Mouse (Mus musculus): ENCODE measurements around the gene Cdhr5. TPM values are rescaled to one million over a fixed set of nuclear protein-coding genes. Genes with fewer than 3 reads are reported as not detected.
"Not testable (repeated sequence)": the region's sequence is repeated elsewhere in the genome, so short reads cannot be mapped to it uniquely, and the experiment has no call there.

Cdhr5 gene
- polyA plus RNA-seq, 1 experiment, result 3.1 TPM

- no peak for DNase-seq (ENCODE audit: low read depth)
These were observed 1.4 kb upstream of the Cdhr5 start for GRCm38 (mm10) chr7:141277701-141278678.

DNA sequence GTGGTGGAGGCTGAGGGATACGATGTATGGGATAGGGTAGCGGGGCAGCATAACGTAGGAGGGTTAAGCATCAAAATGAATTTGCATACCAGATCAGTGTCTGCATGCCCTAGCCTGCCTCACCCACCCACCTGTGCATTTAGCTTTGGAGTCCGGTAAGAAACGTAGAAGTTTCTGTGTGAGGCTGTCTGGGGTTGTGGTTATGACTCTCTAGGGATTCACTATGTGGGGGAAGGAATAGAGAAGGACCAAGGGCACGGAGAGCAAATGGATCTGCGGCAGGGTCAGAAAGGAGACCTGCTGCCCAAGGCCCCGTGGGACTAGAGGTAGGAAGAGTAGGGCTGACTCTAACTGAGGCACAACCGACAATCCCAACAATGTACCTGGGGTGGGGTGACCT is 1.2 kb downstream of the Cdhr5 start:
- DNase-seq (ENCODE audit: low read depth), result no peak

DNA sequence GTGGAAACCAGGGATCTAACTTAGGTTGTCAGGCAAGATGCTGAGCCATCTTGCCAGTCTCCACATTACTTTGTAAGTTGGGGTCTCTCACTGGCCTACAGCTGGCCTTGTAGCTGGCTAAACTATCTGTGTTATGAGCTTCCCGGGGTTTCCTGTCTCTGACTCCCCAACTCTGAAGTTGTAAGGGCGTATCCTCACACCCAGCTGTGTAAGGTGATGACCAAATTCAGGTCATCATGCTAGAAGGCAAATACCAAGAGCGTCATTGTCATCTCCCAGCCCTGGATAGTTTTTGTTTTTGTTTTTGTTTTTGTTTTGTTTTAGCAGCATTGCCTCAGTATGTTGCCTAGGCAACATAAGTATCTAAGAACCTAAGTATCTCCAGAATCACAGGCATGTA is 6.0 kb downstream of the Cdhr5 start:
- DNase-seq (ENCODE audit: low read depth), result no peak

- no peak for DNase-seq (ENCODE audit: low read depth)
These were observed 7.4 kb downstream of the Cdhr5 start for GRCm38 (mm10) chr7:141269273-141269545.

GRCm38 (mm10) chr7:141268466-141269272 is 7.9 kb downstream of the Cdhr5 start:
- no peak for DNase-seq (ENCODE audit: low read depth)

- no peak for DNase-seq (ENCODE audit: low read depth)
These were observed 10.6 kb downstream of the Cdhr5 start, which contains the start of gene Irf7 for GRCm38 (mm10) chr7:141265739-141266561. Irf7 (minus strand) TSS chr7:141266481.

DNA sequence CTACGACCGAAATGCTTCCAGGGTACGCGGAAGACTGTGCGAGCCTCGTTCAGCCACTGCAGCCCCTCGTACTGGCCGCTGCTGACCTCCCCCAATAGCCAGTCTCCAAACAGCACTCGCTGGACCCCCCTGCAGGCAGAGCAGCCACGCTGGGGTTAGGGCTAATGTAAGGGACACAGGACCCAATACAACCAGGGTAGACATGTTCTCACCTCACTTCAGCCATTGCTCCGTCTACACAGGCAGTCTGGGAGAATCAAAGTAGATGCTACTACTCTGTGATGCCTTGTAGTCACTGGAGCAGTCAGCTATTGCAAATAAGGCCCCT is 11.2 kb downstream of the Cdhr5 start:
- no peak for DNase-seq (ENCODE audit: low read depth)

- no peak for DNase-seq (ENCODE audit: low read depth)
These were observed 11.7 kb downstream of the Cdhr5 start for GRCm38 (mm10) chr7:141264761-141265410.

- DNase-seq (ENCODE audit: low read depth), result no peak
These were observed 12.4 kb downstream of the Cdhr5 start for GRCm38 (mm10) chr7:141264041-141264700.

- DNase-seq (ENCODE audit: low read depth), result no peak
These were observed 12.9 kb downstream of the Cdhr5 start for GRCm38 (mm10) chr7:141263640-141264039.

- DNase-seq (ENCODE audit: low read depth), result no peak
These were observed 15.1 kb downstream of the Cdhr5 start for GRCm38 (mm10) chr7:141261480-141261879.

- DNase-seq (ENCODE audit: low read depth), result no peak
These were observed 20.4 kb downstream of the Cdhr5 start for GRCm38 (mm10) chr7:141256159-141256558.

GRCm38 (mm10) chr7:141250486-141250885 is 26.1 kb downstream of the Cdhr5 start:
- not testable (repeated sequence) for DNase-seq (ENCODE audit: low read depth)

DNA sequence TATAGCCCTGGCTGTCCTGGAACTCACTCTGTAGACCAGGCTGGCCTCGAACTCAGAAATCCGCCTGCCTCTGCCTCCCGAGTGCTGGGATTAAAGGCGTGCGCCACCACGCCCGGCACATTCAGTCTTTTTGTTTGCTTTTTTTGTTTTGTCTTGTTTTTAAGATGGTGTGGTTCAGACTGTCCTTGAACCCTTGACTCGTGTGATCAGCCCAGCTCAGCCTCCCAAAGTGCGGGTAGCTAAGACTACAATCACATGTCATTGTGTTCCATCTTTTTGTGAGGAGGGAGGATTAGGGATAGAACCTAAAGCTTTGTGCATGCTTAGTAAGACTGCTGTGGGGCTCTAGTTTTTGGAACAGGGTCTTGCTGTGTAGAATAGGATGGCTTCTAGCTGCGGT is 45.0 kb downstream of the Cdhr5 start:
- no peak for DNase-seq (ENCODE audit: low read depth)

- no peak for DNase-seq (ENCODE audit: low read depth)
These were observed 45.5 kb downstream of the Cdhr5 start for GRCm38 (mm10) chr7:141231111-141231510.

DNA sequence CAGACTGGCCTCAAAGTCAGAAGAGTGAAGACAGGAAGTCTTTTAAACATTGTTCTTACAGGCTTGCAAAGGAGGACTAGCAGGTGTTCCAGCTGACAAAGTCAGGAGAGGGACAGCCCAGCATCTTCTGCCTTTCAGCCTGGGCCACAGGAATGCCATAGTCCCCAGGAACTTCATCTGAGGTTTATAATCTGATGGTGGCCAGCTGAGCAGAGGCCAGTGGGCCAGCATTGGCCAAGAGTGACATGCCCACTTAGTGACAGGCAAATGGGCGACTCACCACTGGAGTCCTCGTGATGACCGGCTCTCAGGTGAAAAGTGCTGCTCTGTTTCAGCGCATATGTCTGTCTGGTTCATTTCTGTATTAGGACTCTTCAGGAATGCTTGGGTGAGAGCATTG is 46.0 kb downstream of the Cdhr5 start:
- DNase-seq (ENCODE audit: low read depth), result no peak

GRCm38 (mm10) chr7:141229702-141230101 is 46.9 kb downstream of the Cdhr5 start:
- no peak for DNase-seq (ENCODE audit: low read depth)

GRCm38 (mm10) chr7:141228279-141229067 is 48.1 kb downstream of the Cdhr5 start, which contains the start of gene Phrf1:
Phrf1 (plus strand) TSS chr7:141228784.
- no peak for DNase-seq (ENCODE audit: low read depth)

GRCm38 (mm10) chr7:141227796-141228195 is 48.8 kb downstream of the Cdhr5 start:
- DNase-seq (ENCODE audit: low read depth), result no peak

- no peak for DNase-seq (ENCODE audit: low read depth)
These were observed 50.1 kb downstream of the Cdhr5 start for GRCm38 (mm10) chr7:141226535-141226934.
